Mouse (Mus musculus) thymus, postnatal 25 days (tissue): ENCODE measurements around the gene Commd1.

Source experiments
- DNase-seq: peaks from one replicate; pipeline ENCODE4 v3.0.0; 2022

Gene Commd1

GRCm38 (mm10) chr11:22989786-22990185, 7.6 kb upstream of the Commd1 start:
- no peak for DNase-seq

- DNase-seq, result no peak
These were observed 5.2 kb upstream of the Commd1 start for GRCm38 (mm10) chr11:22987357-22987756.

- DNase-seq, result no peak
These were observed 3.3 kb upstream of the Commd1 start for GRCm38 (mm10) chr11:22985510-22985909.

GRCm38 (mm10) chr11:22982846-22983245, 664 bp upstream of the Commd1 start:
- no peak for DNase-seq

DNA sequence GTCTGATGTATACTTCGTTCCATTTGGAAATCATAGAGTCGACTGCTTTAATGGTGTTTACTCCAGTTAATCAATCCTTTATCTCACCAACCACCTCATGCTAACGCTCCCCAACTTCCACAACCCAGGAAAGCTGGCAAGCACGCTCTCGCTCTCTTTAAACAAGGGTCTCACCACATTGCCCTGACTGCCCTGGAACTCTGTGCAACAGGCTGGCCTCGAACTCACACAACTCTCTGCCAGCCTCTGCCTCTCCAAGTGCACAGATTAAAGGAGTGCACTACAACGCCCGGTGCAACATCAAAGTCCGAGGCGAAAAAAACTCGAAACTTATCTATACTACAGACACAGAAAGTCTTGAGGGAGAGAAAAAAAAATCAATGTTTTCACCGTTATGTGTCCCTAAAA, 635 bp downstream of the Commd1 start:
- DNase-seq, result no peak

DNA sequence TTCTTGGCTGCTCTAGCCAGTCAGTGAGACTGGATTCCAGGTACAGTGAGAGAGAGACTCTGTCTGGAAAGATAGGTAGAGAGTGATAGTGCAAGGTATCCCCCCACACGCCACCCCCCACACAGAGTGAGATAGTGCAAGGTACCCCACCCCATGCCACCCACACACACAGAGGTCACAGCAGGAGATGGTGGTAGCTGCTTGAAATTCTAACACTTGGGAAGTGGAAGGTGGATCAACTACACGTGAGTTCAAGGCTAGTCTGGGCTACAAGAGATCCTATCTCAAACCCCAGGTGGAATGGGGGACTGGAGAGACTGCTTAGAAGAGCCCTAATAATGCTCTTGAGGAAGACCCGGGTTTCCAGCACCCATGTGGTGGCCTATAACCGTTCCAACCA, 1.1 kb downstream of the Commd1 start:
- DNase-seq, result no peak

DNA sequence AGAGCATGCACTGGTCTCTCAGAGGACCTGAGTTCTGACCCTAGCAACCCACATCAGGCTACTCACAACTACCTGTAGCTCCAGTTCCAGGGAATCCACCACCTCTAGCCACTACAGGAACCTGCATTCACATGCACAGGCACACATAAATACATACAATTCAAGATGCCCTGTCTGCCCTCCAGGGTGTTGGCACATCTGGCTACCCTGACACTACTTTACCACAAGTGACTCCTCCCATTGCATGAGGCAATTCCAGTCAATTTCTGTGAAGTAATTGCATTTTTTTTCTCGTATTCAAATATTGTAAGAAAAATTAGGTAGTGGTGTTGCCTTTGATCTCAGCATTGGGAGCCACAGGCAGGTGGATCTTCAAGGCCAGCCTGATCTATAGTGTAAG, 3.0 kb downstream of the Commd1 start:
- DNase-seq, result no peak

- no peak for DNase-seq
These were observed 3.5 kb downstream of the Commd1 start for GRCm38 (mm10) chr11:22978711-22979110.

DNA sequence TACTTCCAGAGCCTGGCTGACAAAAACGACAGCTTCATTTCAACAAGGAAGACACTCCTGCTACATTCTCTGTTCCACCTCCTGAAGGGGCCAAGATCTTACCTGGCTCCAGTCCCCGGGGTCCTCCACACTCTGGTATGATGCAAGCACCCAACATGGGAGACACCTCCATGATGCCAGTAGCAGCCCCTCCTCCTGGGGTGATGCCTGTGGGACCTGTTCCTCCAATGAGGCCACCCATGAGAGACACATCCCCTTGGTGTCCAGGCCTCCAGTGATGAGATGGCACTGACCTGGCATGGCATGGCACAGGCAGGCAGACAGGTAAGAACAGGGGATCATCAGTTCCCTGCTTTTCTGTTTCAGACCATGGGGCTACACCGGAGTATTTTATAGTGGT, 4.0 kb downstream of the Commd1 start:
- no peak for DNase-seq

GRCm38 (mm10) chr11:22973599-22973998, 8.6 kb downstream of the Commd1 start:
- no peak for DNase-seq

DNA sequence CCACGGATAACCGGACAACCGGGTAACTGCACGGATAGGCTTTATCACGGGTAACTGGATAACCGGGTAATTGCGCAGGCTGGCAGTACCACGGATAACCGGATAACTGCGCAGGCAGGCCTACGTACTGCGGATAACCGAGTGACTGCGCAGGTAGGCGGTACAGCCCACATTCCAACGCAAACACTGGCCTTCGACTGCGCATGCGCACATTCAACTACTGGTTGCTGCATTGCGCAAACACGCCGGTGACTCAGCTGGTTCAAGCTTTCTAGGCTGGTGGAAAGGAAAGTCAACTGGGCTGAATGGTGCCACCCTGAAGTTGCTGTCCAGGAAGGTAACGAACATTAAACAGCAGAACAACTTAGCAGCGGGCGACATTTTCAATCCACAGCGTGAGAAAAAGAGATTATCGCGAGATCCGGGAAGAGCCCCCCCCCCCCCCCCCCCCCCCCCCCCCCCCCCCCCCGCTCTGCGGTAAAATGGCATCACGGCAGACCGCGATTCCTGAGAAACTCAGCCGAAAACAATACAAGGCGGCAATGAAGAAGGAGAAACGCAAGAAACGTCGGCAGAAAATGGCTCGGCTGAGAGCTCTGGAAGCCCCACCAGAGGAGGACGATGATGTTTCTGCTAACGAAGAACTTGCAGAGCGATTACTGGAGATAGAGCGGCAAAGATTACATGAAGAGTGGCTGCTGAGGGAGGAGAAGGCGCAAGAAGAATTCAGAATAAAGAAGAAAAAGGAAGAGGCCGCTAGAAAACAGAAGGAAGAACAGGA, 9.2 kb downstream of the Commd1 start:
- peak; percentile 77 for DNase-seq

GRCm38 (mm10) chr11:22971835-22972709, 10.1 kb downstream of the Commd1 start, which contains the start of gene Zrsr1:
Zrsr1 (plus strand) TSS chr11:22972005.
- peak; percentile 61 for DNase-seq

DNA sequence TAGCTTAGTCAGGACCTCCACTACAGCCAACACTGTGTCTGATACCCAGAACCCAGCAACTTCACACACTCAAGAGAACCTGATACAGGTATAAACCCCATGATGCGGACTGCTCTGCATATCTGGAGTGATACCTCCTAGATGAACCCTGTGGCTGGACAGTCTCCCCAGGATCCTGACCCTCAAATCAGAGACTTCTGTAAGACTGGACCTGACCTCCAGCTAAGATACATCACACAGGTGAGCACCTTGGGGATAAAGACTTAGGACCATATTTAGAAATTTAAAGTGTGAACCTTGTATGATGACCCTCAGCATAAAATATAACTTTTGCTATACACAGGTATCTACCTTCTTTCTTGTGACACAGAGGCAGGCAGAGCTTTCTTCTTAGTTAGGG, 11.6 kb downstream of the Commd1 start:
- DNase-seq, result no peak

DNA sequence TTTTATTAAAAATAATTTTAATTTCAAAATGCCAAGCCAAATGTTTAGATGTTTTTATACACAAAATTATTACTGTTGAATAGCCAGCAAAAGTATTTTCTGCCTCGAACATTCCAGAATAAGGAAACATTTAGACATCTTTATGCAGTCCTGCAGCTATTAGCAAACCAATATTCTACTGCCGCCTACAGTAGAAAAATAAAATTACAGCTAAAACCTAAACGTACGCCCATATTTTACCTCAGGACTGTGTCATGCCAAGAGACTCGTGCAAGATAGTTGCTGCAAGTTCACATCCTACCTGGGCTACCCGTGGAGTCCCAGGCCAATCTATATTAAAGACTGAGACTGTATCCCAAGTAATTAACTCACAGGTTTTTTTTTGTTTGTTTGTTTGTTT, 12.7 kb downstream of the Commd1 start:
- no peak for DNase-seq

DNA sequence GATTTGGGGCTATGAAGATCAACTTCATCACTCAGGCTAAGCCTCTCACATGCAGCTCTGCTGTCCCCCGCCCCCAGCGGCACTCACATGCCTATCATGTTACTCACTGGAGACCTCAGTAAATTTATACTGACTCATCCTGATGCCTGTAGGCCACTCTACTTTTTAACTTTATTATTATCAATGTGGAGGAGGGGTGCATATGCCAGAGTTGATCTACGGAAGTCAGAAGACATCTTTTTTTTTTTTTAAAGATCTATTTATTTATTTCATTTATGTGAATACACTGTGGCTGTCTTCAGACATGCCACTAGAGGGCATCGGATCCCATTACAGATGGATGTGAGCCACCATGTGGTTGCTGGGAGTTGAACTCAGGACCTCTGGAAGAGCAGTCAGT, 16.7 kb downstream of the Commd1 start:
- peak; percentile 27 for DNase-seq

DNA sequence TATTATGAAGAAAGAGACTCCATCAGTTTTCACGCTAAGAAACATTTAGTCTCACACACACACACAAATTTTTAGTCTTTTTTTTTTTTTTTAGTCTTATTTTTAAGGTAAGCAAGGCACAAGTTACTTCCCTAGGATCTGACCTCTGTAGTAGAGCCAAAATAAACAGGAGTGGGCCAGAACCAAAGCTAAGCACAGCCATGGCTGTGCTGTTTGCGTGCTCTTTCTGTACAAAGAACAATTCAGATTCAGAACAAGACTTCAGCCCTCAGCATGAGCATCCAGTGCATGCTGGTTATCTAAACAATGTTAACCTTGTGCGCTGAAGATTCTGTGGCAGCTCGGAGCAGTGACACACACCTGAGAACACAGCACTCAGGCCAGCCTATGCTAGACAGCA, 17.8 kb downstream of the Commd1 start:
- no peak for DNase-seq

DNA sequence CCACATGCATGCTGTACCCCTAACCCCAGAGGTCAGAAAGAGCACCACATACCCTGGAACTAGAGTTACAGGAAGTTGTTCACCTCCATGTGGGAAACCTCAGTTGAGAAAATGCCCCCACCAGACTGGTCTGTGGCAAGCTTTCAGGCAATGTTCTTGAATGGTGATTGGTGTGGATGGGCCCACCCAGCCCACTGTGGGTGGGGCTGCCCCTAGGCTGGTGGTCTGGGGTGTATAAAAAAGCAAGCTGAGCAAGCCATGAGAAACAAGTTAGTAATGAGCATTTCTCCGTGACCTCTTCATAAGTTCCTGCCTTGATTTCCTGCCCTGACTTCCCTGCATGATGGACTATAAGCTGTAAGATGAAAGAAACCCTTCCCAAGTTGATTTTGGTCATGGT, 20.1 kb downstream of the Commd1 start:
- DNase-seq, result no peak

GRCm38 (mm10) chr11:22957791-22958374, 24.3 kb downstream of the Commd1 start:
- peak; percentile 27 for DNase-seq

DNA sequence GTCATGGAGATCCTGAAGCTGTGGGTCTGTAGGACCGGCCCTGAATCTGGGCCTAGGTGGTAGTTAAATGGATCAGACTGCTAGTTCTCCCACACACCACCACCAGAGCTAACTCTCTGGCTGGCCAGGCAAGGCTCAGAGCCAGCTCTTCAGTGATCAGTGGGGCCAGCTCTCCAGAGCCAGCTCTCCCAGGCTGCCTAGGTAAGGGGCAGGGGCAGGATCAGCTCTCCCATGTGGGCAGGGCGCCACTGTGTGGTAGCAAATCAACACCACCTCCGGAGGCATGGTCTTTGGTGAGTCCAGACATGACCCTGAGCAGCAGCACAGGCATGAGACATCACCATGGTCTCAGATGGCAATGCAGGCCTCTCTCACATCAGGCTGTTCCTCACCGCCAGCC, 25.4 kb downstream of the Commd1 start:
- peak; percentile 79 for DNase-seq

DNA sequence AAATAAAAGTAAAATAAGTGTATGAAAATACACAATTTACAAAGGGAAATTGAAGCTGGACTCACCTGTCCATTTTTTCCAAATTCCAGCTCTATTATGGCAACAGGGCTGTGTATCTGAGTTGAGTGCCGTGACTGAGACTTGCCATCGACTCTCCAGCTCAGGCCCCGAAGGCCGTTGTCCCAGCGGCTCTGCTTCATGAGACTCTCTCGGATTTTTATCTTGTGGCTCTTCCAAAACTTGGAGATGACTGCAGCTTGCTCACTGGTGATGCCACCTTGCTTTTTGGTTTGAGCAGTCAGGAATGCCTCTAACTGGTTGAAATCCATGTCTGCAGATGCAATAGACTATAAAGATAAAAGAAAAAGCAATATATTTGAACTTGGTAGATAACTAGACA, 25.8 kb downstream of the Commd1 start:
- no peak for DNase-seq

- no peak for DNase-seq
These were observed 29.5 kb downstream of the Commd1 start for GRCm38 (mm10) chr11:22952668-22953067.

GRCm38 (mm10) chr11:22950131-22950530, 32.1 kb downstream of the Commd1 start:
- DNase-seq, result no peak

GRCm38 (mm10) chr11:22949101-22949500, 33.1 kb downstream of the Commd1 start:
- DNase-seq, result no peak

GRCm38 (mm10) chr11:22938983-22939382, 43.2 kb downstream of the Commd1 start:
- no peak for DNase-seq
